Mouse (Mus musculus): Measurements from ENCODE around the gene 1110008P14Rik. TPM values are rescaled to one million over a fixed set of nuclear protein-coding genes. Genes with fewer than 3 reads are reported as not detected.

Gene 1110008P14Rik
- polyA plus RNA-seq, 2 experiments, result 32.6 to 40.8 TPM

DNA sequence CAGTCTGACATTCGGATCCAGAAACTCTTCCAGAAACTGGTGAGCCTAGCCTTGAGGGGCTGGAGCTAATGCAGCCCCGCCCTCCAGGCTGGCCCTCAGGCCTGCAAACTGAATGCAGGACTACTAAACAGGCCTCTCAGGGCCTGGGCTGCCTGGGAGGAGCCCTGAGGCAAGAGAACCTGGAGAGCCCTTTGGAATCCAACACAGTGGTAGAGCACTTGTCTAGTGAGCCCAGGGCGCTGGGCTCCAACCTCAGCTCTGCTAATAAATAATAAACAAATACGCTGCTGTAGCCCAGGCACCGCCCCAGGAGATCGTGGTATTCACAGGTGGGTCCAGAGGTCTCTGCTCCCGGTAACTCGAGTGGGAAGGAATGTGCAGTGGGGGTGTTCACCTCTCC is 9.1 kb upstream of the 1110008P14Rik start:
- no peak overlapping the region for H3K9ac ChIP-seq (replicated peaks)
- H3K27me3 ChIP-seq (ENCODE audit: control insufficient read depth, insufficient read depth, low read length), result no peaks in the 10 kb centered on the region
- peaks cover 5% of the 10 kb centered on the region in 2 experiments for H3K4me1 ChIP-seq (replicated peaks; ENCODE audit: control insufficient read depth in 2 of 2, insufficient read depth in 2 of 2, low read length in 1 of 2)
- TF ChIP-seq EP300 (IDR thresholded peaks at IDR 0.05; ENCODE audit: low read depth), result no peak
- no peak for TF ChIP-seq CTCF (IDR thresholded peaks at IDR 0.05; ENCODE audit: low read depth)
- WGBS (ENCODE audit: insufficient replicate concordance), result 75% methylated on average over 8 of the region's 8 CpGs
- no peaks in the 10 kb centered on the region for H3K36me3 ChIP-seq (replicated peaks; ENCODE audit: control insufficient read depth, insufficient read depth, low read depth)
- H3K9me3 ChIP-seq (ENCODE audit: control insufficient read depth, low read length), result no peaks in the 10 kb centered on the region
- DNase-seq (ENCODE audit: low read depth in 3 of 3, low spot score in 3 of 3), result no peak
- no peak for ATAC-seq (ENCODE audit: insufficient read depth)
- no peak overlapping the region for H3K4me3 ChIP-seq (ENCODE audit: insufficient read depth in 1 of 2, low read depth in 2 of 2, low read length in 2 of 2)
- H3K27ac ChIP-seq, result no peak overlapping the region
- H3K4me2 ChIP-seq (ENCODE audit: low read depth), result no peak overlapping the region

GRCm38 (mm10) chr2:32389157-32389556 is 7.4 kb upstream of the 1110008P14Rik start:
- no peaks in the 10 kb centered on the region for H3K27me3 ChIP-seq (ENCODE audit: control insufficient read depth, insufficient read depth, low read length)
- ATAC-seq (ENCODE audit: insufficient read depth) (no peak), DNase-seq (ENCODE audit: low read depth in 3 of 3, low spot score in 3 of 3) (no peak)
- H3K4me2 ChIP-seq (ENCODE audit: low read depth), result no peak overlapping the region
- no peaks in the 10 kb centered on the region for H3K36me3 ChIP-seq (replicated peaks; ENCODE audit: control insufficient read depth, insufficient read depth, low read depth)
- H3K9me3 ChIP-seq (ENCODE audit: control insufficient read depth, low read length), result no peaks in the 10 kb centered on the region
- 42% methylated on average over 2 of the region's 2 CpGs for WGBS (ENCODE audit: insufficient replicate concordance)
- TF ChIP-seq EP300 (IDR thresholded peaks at IDR 0.05; ENCODE audit: low read depth), result no peak
- TF ChIP-seq CTCF (IDR thresholded peaks at IDR 0.05; ENCODE audit: low read depth), result no peak
- no peaks in the 10 kb centered on the region; a peak in 1 of 4 replicates for H3K4me1 ChIP-seq (replicated peaks; ENCODE audit: control insufficient read depth in 2 of 2, insufficient read depth in 2 of 2, low read length in 1 of 2)
- no peak overlapping the region for H3K9ac ChIP-seq (replicated peaks)
- H3K27ac ChIP-seq, result no peak overlapping the region
- no peak overlapping the region for H3K4me3 ChIP-seq (ENCODE audit: insufficient read depth in 1 of 2, low read depth in 2 of 2, low read length in 2 of 2)

GRCm38 (mm10) chr2:32387706-32388490 is 6.2 kb upstream of the 1110008P14Rik start, which contains the start of gene Lcn2:
Gene Lcn2, minus strand, starts transcription at chr2:32388252.
- 29% methylated on average over 5 of the region's 5 CpGs for WGBS (ENCODE audit: insufficient replicate concordance)
- Histone ChIP-seq H3K36me3 (replicated peaks; ENCODE audit: control insufficient read depth, insufficient read depth, low read depth) (no peaks in the 10 kb centered on the region), H3K4me1 (replicated peaks; ENCODE audit: control insufficient read depth in 2 of 2, insufficient read depth in 2 of 2, low read length in 1 of 2) (no peaks in the 10 kb centered on the region; a peak in 1 of 4 replicates), H3K9ac (replicated peaks) (no peak within 1 kb of the TSS), H3K4me2 (ENCODE audit: low read depth) (no peak within 1 kb of the TSS), H3K27me3 (ENCODE audit: control insufficient read depth, insufficient read depth, low read length) (no peaks in the 10 kb centered on the region), H3K4me3 (ENCODE audit: insufficient read depth in 1 of 2, low read depth in 2 of 2, low read length in 2 of 2) (no peak within 1 kb of the TSS), H3K27ac (no peak within 1 kb of the TSS), H3K9me3 (ENCODE audit: control insufficient read depth, low read length) (no peaks in the 10 kb centered on the region)
- no peak for DNase-seq (ENCODE audit: low read depth in 3 of 3, low spot score in 3 of 3)
- no peak for ATAC-seq (ENCODE audit: insufficient read depth)
- TF ChIP-seq EP300 (IDR thresholded peaks at IDR 0.05; ENCODE audit: low read depth) (no peak), CTCF (IDR thresholded peaks at IDR 0.05; ENCODE audit: low read depth) (no peak)

- Histone ChIP-seq H3K9me3 (ENCODE audit: control insufficient read depth, low read length) (no peaks in the 10 kb centered on the region), H3K4me3 (ENCODE audit: insufficient read depth in 1 of 2, low read depth in 2 of 2, low read length in 2 of 2) (no peak overlapping the region), H3K27me3 (ENCODE audit: control insufficient read depth, insufficient read depth, low read length) (no peaks in the 10 kb centered on the region), H3K27ac (no peak overlapping the region), H3K9ac (replicated peaks) (no peak overlapping the region), H3K4me2 (ENCODE audit: low read depth) (no peak overlapping the region), H3K36me3 (replicated peaks; ENCODE audit: control insufficient read depth, insufficient read depth, low read depth) (peaks cover 5% of the 10 kb centered on the region), H3K4me1 (replicated peaks; ENCODE audit: control insufficient read depth in 2 of 2, insufficient read depth in 2 of 2, low read length in 1 of 2) (peaks cover 3 to 12% of the 10 kb centered on the region in 2 experiments; a peak in 3 of 4 replicates)
- ATAC-seq (ENCODE audit: insufficient read depth) (no peak), DNase-seq (ENCODE audit: low read depth in 3 of 3, low spot score in 3 of 3) (no peak)
- 75% methylated on average over 2 of the region's 2 CpGs for WGBS (ENCODE audit: insufficient replicate concordance)
- TF ChIP-seq EP300 (IDR thresholded peaks at IDR 0.05; ENCODE audit: low read depth) (no peak), CTCF (IDR thresholded peaks at IDR 0.05; ENCODE audit: low read depth) (no peak)
Measured at GRCm38 (mm10) chr2:32382689-32383088, 951 bp upstream of the 1110008P14Rik start.

GRCm38 (mm10) chr2:32381141-32381774 is 480 bp downstream of the 1110008P14Rik start:
- Histone ChIP-seq H3K4me1 (replicated peaks; ENCODE audit: control insufficient read depth in 2 of 2, insufficient read depth in 2 of 2, low read length in 1 of 2) (peaks cover 3 to 12% of the 10 kb centered on the region in 2 experiments; a peak in 3 of 4 replicates), H3K36me3 (replicated peaks; ENCODE audit: control insufficient read depth, insufficient read depth, low read depth) (peaks cover 9% of the 10 kb centered on the region), H3K4me3 (ENCODE audit: insufficient read depth in 1 of 2, low read depth in 2 of 2, low read length in 2 of 2) (peak overlapping the region; percentile 68), H3K9me3 (ENCODE audit: control insufficient read depth, low read length) (no peaks in the 10 kb centered on the region), H3K4me2 (ENCODE audit: low read depth) (peak overlapping the region; percentile 98), H3K27ac (peak overlapping the region; percentile 53), H3K9ac (replicated peaks) (peak overlapping the region; percentile 77), H3K27me3 (ENCODE audit: control insufficient read depth, insufficient read depth, low read length) (no peaks in the 10 kb centered on the region)
- DNase-seq (ENCODE audit: low read depth in 3 of 3, low spot score in 3 of 3), result no peak
- under 1% methylated on average over 27 of the region's 27 CpGs for WGBS (ENCODE audit: insufficient replicate concordance)
- TF ChIP-seq EP300 (IDR thresholded peaks at IDR 0.05; ENCODE audit: low read depth) (no peak), CTCF (IDR thresholded peaks at IDR 0.05; ENCODE audit: low read depth) (peak; percentile 20; the same call in 1 of the 2 replicates)
- ATAC-seq (ENCODE audit: insufficient read depth), result peak; percentile 46
